Mouse (Mus musculus) hindbrain, embryonic 11.5 days (tissue): ENCODE measurements at regions not wholly inside any gene's neighbourhood (a gene's known extent, or its start where the extent isn't known, plus 50 kb on each side); places are given as distances from the start of the nearest gene placed in this dataset.

Experiments used
- ATAC-seq: fragments of 200-750 bp; cut with Nextera tagmentation; 2 replicates; pipeline ENCODE4 v1.8.0; 2017; ENCODE audit warnings: mild to moderate bottlenecking, moderate TSS enrichment, moderate library complexity; ENCODE audit not compliant: low FRiP score
- DNase-seq: peaks from one replicate; pipeline ENCODE4 v3.0.0-alpha.2; 2015; ENCODE audit warnings: low spot score
- H3K27ac ChIP-seq: fragments of 300-500 bp; sonication (generic); 2 replicates; pipeline ENCODE4 v1.5.1; 2014; ENCODE audit warnings: mild to moderate bottlenecking, low read depth, low read length
- H3K27me3 ChIP-seq: fragments of 300-500 bp; sonication (generic); 2 replicates; pipeline ENCODE4 v1.6.1; 2014; ENCODE audit warnings: mild to moderate bottlenecking, low read length, moderate library complexity, mixed read lengths; ENCODE audit not compliant: control insufficient read depth, insufficient read depth
- H3K36me3 ChIP-seq: fragments of 300-500 bp; sonication (generic); 2 replicates; pipeline ENCODE4 v1.6.1; 2014; ENCODE audit warnings: mild to moderate bottlenecking, low read length, moderate library complexity, mixed read lengths; ENCODE audit not compliant: control insufficient read depth, insufficient read depth
- H3K4me1 ChIP-seq: fragments of 300-500 bp; sonication (generic); replicated peaks from 2 replicates; pipeline ENCODE4 v1.6.1; 2014; ENCODE audit warnings: low read length, mixed read lengths; ENCODE audit not compliant: control insufficient read depth, insufficient read depth
- H3K4me2 ChIP-seq: fragments of 300-500 bp; sonication (generic); replicated peaks from 2 replicates; pipeline ENCODE4 v1.6.1; 2014; ENCODE audit warnings: mild to moderate bottlenecking, low read depth, low read length
- H3K4me3 ChIP-seq: fragments of 300-500 bp; sonication (generic); 2 replicates; pipeline ENCODE4 v1.5.1; 2014; ENCODE audit warnings: low read depth, low read length
- H3K9ac ChIP-seq: fragments of 300-500 bp; sonication (generic); 2 replicates; pipeline ENCODE4 v1.6.1; 2014; ENCODE audit warnings: low read depth, low read length
- H3K9me3 ChIP-seq: fragments of 300-500 bp; sonication (generic); 2 replicates; pipeline ENCODE4 v1.6.1; 2016; ENCODE audit warnings: low read length; ENCODE audit not compliant: control insufficient read depth
- WGBS: fragments of 180-500 bp; shearing (Covaris S2); extraction: QIAGEN DNeasy Blood & Tissue Kit; methylation state at CpG from one replicate; pipeline ENCODE4 v1.1.7; 2014; 5-methylcytosine and 5-hydroxymethylcytosine counted together

- H3K9me3 ChIP-seq = no peaks in the 10 kb centered on the region
- H3K36me3 ChIP-seq = no peaks in the 10 kb centered on the region
- H3K9ac ChIP-seq = no peak overlapping the region
- H3K4me2 ChIP-seq = no peak overlapping the region
- WGBS = 85% methylated on average over 5 of the region's 5 CpGs
- no peaks in the 10 kb centered on the region for H3K27me3 ChIP-seq
- no peak overlapping the region for H3K4me3 ChIP-seq
- no peak overlapping the region for H3K27ac ChIP-seq
- ATAC-seq (no peak), DNase-seq (no peak)
- no peaks in the 10 kb centered on the region for H3K4me1 ChIP-seq
These were observed 60.4 kb upstream of the Jade1 start for GRCm38 (mm10) chr3:41495097-41495496.

GRCm38 (mm10) chr3:41493472-41493871 lies 62.1 kb upstream of the Jade1 start:
- no peak for ATAC-seq
- no peaks in the 10 kb centered on the region for H3K27me3 ChIP-seq
- no peaks in the 10 kb centered on the region for H3K9me3 ChIP-seq
- H3K4me1 ChIP-seq = no peaks in the 10 kb centered on the region
- H3K9ac ChIP-seq = no peak overlapping the region
- no peak overlapping the region for H3K4me3 ChIP-seq
- no peaks in the 10 kb centered on the region for H3K36me3 ChIP-seq
- H3K27ac ChIP-seq = no peak overlapping the region
- no peak overlapping the region for H3K4me2 ChIP-seq
- no peak for DNase-seq
- 95% methylated on average over 7 of the region's 7 CpGs for WGBS

- Histone ChIP-seq H3K27me3 (no peaks in the 10 kb centered on the region), H3K9ac (no peak overlapping the region), H3K4me3 (no peak overlapping the region), H3K36me3 (no peaks in the 10 kb centered on the region), H3K4me1 (no peaks in the 10 kb centered on the region), H3K27ac (no peak overlapping the region), H3K4me2 (no peak overlapping the region), H3K9me3 (no peaks in the 10 kb centered on the region)
- no peak for DNase-seq
- no peak for ATAC-seq
- 88% methylated on average over 13 of the region's 13 CpGs for WGBS
These were observed 62.7 kb upstream of the Jade1 start for GRCm38 (mm10) chr3:41492727-41493392.

GRCm38 (mm10) chr3:41492031-41492726 lies 63.4 kb upstream of the Jade1 start:
- no peaks in the 10 kb centered on the region for H3K36me3 ChIP-seq
- no peaks in the 10 kb centered on the region for H3K27me3 ChIP-seq
- no peak overlapping the region for H3K4me2 ChIP-seq
- no peaks in the 10 kb centered on the region for H3K9me3 ChIP-seq
- ATAC-seq (no peak), DNase-seq (no peak)
- WGBS = 92% methylated on average over 3 of the region's 3 CpGs
- no peak overlapping the region for H3K9ac ChIP-seq
- H3K4me3 ChIP-seq = no peak overlapping the region
- H3K27ac ChIP-seq = no peak overlapping the region
- no peaks in the 10 kb centered on the region for H3K4me1 ChIP-seq

- Histone ChIP-seq H3K36me3 (no peaks in the 10 kb centered on the region), H3K9ac (no peak overlapping the region), H3K4me1 (no peaks in the 10 kb centered on the region), H3K4me2 (no peak overlapping the region), H3K27me3 (no peaks in the 10 kb centered on the region), H3K9me3 (no peaks in the 10 kb centered on the region), H3K4me3 (no peak overlapping the region), H3K27ac (no peak overlapping the region)
- 88% methylated on average over 4 of the region's 4 CpGs for WGBS
- ATAC-seq (no peak), DNase-seq (no peak)
These were observed 64.3 kb upstream of the Jade1 start for GRCm38 (mm10) chr3:41491185-41491584.

- H3K4me3 ChIP-seq = no peak overlapping the region
- H3K9ac ChIP-seq = no peak overlapping the region
- ATAC-seq (no peak), DNase-seq (no peak)
- H3K36me3 ChIP-seq = no peaks in the 10 kb centered on the region
- no peak overlapping the region for H3K4me2 ChIP-seq
- H3K4me1 ChIP-seq = no peaks in the 10 kb centered on the region
- H3K27ac ChIP-seq = no peak overlapping the region
- no peaks in the 10 kb centered on the region for H3K9me3 ChIP-seq
- H3K27me3 ChIP-seq = no peaks in the 10 kb centered on the region
These were observed 65.5 kb upstream of the Jade1 start for GRCm38 (mm10) chr3:41489998-41490397.

- DNase-seq (no peak), ATAC-seq (no peak)
- no peaks in the 10 kb centered on the region for H3K9me3 ChIP-seq
- no peak overlapping the region for H3K9ac ChIP-seq
- H3K4me2 ChIP-seq = no peak overlapping the region
- no peaks in the 10 kb centered on the region for H3K36me3 ChIP-seq
- no peaks in the 10 kb centered on the region for H3K4me1 ChIP-seq
- H3K27ac ChIP-seq = no peak overlapping the region
- no peaks in the 10 kb centered on the region for H3K27me3 ChIP-seq
- 82% methylated on average over 3 of the region's 3 CpGs for WGBS
- H3K4me3 ChIP-seq = no peak overlapping the region
These were observed 66.0 kb upstream of the Jade1 start for GRCm38 (mm10) chr3:41489571-41489970.

- no peak overlapping the region for H3K4me2 ChIP-seq
- DNase-seq = no peak
- no peak overlapping the region for H3K27ac ChIP-seq
- H3K9ac ChIP-seq = no peak overlapping the region
- H3K4me1 ChIP-seq = no peaks in the 10 kb centered on the region
- ATAC-seq = no peak
- H3K4me3 ChIP-seq = no peak overlapping the region
- H3K27me3 ChIP-seq = no peaks in the 10 kb centered on the region
- 50% methylated on average over 1 of the region's 1 CpGs for WGBS
- no peaks in the 10 kb centered on the region for H3K9me3 ChIP-seq
- no peaks in the 10 kb centered on the region for H3K36me3 ChIP-seq
These were observed 67.2 kb upstream of the Jade1 start for GRCm38 (mm10) chr3:41488229-41488774.

- 87% methylated on average over 9 of the region's 9 CpGs for WGBS
- Histone ChIP-seq H3K9me3 (no peaks in the 10 kb centered on the region), H3K4me1 (no peaks in the 10 kb centered on the region)
These were observed 70.6 kb upstream of the Jade1 start for GRCm38 (mm10) chr3:41484920-41485319.

More at GRCm38 (mm10) chr3:41484920-41485319, 70.6 kb upstream of the Jade1 start:
- H3K4me3 ChIP-seq = no peak overlapping the region
- H3K4me2 ChIP-seq = no peak overlapping the region
- H3K27ac ChIP-seq = no peak overlapping the region
- no peaks in the 10 kb centered on the region for H3K27me3 ChIP-seq
- ATAC-seq = no peak
- H3K9ac ChIP-seq = no peak overlapping the region
- no peak for DNase-seq
- no peaks in the 10 kb centered on the region for H3K36me3 ChIP-seq
